Mouse (Mus musculus) adrenal gland, postnatal 10 days (tissue): ENCODE measurements at regions not wholly inside any gene's neighbourhood (a gene's known extent, or its start where the extent isn't known, plus 50 kb on each side); places are given as distances from the start of the nearest gene placed in this dataset.

ENCODE experiments used
- DNase-seq: peaks from one replicate; pipeline ENCODE4 v3.0.0; 2021; ENCODE audit warnings: mixed read lengths

GRCm38 (mm10) chrX:61652377-61652776 lies 56.9 kb upstream of the Ldoc1 start:
- no peak for DNase-seq

- DNase-seq = peak; percentile 12
Observed at GRCm38 (mm10) chrX:61653077-61653476, 56.2 kb upstream of the Ldoc1 start.
